Mouse (Mus musculus): ENCODE results near the gene Fopnl.

- TF ChIP-seq CTCF (IDR thresholded peaks at IDR 0.05; ENCODE audit: control insufficient read depth, insufficient read depth, low read length) (no peak), POLR2A (IDR thresholded peaks at IDR 0.05; ENCODE audit: borderline replicate concordance, control insufficient read depth, low read depth, low read length) (no peak)
These were observed 35.5 kb upstream of the Fopnl start for GRCm38 (mm10) chr16:14352663-14353062.
